Mouse (Mus musculus): ENCODE results near the gene Prss48.

Gene Prss48

DNA sequence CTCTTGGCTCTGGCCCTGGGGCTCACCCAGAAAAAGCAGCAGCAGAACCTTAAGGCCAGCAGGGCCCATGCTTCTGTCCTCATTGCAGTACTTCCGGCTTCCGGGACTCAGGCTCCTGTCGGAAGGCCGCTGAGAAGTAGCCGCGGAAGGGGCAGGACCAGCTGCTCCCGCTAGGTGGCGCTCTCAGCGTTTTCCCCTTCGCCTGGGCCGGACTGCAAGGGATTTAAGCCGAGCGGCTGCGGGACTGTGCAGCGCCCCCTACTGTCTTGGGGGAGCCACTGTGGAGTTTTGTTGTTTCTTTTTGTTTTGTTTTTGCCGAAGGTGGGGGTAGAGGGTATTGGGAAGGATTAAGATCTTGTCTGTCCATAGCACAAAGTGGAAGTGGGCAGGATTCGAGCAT lies at the start of gene Prss48:
Prss48 (minus strand) TSS at position 69 of the 400 bp plus-strand sequence.
- DNase-seq = peak; percentile 30

DNA sequence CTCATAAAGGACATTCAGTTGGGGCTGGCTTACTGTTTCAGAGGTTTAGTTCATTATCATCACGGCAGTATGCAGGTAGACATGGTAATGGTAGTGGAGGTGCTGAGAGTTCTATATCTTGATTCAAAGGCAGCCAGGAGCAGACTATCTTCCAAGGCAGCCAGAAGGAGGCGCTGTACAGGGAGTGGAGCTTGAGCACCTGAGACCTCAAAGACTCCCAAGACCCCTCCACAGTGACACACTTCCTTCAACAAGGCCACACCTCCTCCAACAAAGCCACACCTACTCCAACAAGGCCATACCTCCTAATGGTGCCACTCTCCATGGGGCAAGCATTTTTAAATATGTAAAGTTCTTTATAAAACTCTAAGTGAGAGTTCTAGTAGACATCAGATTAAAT lies 46.8 kb upstream of the Prss48 start:
- DNase-seq = peak; percentile 16

DNA sequence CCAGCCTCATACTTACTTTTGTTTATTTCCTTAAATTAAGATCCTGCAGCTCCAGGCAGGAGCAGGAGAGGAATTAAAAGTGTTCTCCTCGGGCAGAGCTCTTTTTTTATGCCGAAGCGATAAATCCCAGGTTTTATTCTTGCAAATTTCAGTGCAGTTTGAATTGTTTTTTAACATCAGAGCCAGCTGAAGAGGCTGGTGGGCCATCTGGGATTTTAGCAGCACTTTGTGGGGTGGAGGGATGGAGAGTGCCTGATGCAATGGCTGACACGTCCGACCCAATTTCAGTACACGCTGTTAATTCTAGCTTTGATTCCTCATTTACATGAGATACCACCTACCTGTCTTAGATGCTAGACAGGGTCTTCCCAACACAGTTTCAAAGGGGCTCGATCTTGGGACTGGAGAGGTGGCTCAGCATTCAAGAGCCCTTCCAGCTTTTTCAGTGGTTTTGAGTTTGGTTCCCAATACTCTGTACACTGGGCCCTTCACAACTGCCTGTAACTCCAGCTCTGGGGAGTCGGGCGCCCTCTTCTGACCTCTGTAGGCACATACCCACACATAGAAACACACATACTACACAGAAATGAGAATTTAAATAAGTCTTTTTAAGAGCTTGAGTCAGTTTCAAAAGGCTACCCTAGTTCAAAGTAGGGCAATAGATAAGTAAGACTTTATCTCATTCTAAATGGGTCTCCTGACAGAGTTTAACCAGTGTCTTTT lies 45.6 kb upstream of the Prss48 start:
- DNase-seq = no peak

DNA sequence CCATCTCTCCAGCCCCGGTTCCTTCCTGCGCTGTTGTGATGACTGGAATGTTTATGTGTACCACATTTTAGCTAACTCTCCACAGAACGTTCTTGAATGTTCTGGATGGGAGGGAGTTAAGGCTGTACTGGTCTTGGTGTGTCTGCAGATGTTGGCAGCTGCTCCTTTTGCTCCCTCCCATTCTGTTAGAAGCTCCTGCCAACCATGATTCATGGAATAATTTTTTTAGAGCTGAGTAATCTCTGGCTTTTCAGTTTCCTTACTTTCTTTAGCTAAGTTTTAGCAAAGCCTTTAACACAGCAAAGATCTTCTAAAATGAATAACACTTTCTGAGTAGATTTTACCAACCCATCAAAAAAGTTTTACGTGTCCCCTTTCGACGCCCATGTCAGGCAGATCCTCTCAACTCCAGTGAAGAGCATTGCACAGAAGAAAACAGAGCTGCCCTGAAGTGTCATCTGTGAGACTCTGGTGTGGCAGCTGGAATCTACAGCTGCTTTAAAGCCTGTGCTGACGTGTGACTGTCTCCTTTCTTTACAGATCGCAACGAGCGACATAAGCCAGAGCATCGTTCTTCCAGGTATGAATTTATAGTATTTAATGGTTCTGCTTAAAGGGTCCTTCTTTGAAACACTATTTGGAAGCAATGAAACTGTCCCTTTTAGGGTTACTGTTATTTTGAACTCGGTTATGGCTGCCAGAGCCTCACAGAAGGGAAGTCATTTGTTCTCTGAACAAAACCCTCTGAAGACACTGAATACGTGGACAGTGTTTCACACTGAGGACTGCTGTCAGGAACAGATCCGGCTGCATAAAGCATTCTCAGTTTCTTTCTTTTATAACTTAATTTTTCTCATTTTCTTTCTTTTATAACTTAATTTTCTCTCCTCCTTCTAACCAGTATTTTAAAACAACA lies 38.3 kb upstream of the Prss48 start:
- no peak for DNase-seq

DNA sequence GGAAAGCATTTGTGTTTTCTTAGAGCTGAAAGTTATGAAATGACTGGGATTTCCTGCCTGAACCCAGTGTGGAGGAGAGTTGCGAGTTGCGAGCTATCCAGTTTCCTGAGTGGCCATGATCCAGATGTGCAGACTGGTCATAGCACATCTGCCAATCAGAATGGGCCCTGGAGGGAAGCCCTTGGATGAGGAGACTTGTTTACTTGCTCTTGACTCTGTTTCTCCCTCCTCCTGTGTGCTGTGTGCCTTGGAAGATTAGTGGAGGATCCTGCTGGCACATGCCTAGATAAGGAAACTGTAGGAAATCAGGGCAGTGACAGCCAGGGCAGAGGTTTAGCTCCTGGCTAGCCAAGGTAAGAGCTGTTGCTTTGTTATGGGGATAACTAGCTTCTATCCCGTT lies 36.4 kb upstream of the Prss48 start:
- no peak for DNase-seq

DNA sequence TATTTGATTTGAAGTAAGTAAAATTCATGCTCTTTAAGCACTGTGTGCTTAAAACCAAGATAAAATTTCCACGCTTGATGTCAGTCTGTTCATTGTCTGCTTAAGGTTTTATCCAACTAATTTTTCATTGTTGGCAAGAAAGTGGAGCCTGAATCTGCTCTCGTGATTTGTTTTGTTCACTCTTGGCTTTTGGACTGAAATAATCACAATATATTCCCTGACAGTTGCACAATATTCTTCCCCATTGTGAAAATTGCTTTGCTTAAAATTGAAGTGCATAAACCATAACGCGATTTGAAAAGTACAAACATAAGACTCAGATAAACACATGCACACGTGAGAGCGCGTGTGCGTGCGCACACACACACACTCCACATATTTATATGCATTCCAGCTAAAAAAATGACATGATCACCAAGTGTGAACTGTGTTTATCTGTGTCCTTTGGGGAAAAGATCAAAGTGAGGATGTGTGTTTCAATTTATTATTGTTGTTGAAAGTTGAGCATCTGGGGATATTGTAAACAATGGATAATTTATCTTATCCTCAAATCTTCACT lies 35.7 kb upstream of the Prss48 start:
- DNase-seq = no peak

DNA sequence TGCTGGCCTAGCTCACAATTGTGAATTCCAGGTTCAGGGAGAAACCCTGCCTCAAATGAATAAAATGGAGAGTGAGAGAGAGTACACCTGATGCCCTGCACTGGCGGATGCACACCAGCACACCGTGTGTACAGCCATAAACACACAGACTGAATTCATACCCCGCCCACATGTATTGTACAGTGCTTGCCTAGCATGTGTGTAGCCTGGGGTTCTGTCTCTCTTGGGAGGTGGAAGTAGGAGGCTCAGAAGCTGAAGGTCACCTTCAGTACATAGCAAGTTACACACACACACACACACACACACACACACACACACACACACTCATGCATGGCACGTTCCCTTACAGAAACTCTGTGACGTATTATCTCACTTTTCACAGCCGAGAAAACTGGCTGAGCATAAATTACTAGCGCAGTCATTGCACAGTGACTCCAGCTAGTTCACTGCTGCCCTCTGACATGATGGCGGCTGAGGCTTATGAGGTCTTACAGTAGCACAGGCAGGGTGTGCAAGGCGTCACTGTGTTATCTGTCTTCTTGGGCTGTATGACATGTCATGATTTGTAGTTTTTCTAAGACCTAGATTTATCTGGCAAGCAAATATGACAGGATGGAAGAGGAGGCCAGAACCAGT lies 31.3 kb upstream of the Prss48 start:
- no peak for DNase-seq

DNA sequence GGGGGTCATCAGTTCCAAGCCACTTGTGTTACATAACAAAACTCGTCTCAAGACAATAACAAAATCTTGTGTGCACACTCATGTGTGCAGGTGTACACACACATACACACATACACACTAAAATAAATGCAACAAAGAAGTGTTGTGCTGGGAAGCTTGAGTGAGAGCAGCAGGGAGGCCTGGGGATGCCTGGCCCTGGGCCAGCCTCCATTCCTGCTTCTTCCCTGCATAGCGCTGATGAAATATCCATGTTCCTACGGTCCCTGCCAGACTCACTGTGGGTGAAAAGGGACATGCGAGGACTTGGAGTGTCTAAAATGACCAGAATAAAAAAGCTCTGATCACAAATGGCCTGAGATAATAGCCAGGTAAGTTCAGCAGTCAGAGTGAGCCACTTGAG lies 28.3 kb upstream of the Prss48 start:
- DNase-seq = no peak

DNA sequence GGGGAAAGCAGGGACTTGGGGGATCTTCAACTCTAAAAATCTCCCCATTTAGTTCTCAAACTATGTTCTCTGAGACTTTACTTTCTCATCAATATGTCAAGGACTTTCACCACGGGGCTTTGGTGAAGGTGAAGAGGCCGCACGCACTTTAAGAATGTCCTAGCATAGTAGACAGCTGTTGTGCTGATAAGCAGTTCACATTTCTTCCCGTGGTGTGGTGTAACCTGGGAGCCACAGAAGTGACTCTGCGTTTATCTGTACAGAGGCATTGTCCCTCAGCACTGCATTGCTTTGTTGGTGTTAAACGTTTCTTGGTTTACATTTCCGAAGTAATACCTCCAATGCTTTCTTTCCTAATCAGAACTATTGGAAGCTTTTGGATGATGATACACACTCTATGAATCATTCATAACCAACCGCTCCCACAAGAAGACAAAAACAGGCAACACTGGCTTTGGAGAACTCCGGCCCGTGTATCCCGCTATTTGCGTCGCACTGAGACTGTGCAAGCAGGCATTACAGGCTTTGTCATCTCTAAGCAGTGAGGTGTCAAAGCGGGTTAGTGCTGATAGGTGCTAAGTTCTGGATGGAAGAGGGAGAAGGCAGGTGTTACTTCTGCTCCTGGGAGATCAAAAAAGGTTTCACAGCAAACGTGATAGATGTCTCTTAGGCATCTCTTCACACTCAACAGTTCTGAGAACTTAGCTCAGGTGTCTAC lies 26.5 kb upstream of the Prss48 start:
- no peak for DNase-seq

DNA sequence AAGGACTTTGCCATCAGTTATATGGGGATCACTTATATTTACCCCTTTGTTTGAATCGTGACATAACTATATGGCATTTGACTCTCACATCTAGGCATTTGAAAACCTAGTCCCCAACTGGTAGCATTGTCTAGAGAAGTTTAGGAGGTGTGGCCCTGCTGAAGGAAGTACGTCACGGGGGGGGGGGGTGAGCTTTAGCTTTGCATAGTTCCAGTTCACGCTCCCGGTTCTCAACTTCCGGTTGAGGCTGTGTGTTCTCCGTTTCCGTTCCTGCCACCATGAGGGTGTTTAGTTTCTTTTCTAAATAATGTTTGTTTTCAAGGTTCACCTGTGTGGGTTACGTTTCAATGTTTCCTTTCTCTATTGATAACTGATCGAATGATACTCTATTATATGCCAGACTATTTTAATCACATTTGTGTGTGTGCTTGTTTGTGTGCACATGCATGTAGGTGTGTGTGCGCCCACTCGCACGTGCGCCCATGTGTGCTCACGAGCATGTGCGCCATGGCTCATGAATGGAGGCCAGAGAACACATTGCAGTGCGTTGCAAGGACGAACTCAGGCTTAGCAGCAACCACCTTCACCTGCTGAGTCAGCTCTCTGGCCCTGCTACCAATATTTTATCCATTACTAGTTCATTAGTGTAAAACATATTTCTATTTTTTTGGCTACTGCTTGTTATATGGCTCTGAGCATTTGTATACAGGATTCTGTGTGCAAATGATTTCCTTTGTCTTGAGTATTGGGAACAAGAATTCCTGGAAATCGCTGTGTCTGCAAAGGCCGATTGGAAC lies 23.2 kb upstream of the Prss48 start:
- DNase-seq = no peak

DNA sequence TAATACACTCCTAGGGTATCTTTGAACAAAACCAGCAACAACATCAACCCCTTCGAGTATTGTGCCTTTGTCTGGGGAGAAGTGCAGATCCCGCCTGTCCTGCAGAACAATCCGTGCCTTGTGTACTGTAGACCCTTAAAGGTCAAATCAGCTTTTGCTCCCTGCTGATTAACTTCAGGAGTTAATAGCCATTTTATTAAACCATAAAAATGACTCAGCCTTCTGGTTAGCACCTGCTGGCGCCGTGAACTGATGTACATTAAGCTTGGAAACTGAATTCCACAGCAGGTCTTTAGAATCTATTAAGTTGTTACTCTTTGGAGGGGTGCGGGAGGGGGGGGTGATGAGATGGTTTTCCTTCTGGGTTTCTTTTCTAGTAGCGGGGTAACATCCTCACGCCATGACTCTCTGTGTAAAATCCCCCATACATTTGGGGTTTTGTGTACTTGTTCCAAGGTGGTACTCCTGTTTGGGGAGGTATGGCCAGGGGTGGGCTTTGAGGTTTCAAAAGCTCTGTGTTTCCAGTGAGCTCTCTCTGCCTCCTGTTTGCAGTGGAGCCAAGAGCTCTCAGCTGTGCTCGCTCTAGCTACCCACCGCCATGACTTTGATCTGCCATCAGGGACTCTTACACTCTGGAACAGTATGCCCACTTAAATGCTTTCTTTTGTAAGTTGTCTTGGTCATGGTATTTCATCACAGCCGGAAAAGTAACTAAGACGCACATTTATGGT lies 21.9 kb upstream of the Prss48 start:
- no peak for DNase-seq

DNA sequence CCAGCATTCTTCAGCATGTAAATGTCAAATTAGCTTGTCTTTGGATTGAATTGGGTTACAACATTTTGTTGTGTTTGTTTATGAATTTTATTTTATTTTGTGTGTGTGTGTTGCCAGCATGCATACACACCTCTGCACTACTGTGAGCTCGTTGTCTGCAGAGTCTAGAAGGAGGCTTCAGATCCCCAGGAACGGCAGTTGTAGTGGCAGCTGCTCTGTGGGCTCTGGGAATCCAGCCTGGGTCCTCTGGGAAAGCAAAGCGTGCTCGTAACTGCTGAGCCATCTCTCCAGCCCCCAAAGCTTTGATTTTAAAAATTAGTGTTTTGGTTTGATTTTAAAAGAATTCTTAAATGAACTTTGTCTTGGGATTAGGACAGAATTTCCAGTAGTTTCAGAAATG lies 19.4 kb upstream of the Prss48 start:
- DNase-seq = no peak

DNA sequence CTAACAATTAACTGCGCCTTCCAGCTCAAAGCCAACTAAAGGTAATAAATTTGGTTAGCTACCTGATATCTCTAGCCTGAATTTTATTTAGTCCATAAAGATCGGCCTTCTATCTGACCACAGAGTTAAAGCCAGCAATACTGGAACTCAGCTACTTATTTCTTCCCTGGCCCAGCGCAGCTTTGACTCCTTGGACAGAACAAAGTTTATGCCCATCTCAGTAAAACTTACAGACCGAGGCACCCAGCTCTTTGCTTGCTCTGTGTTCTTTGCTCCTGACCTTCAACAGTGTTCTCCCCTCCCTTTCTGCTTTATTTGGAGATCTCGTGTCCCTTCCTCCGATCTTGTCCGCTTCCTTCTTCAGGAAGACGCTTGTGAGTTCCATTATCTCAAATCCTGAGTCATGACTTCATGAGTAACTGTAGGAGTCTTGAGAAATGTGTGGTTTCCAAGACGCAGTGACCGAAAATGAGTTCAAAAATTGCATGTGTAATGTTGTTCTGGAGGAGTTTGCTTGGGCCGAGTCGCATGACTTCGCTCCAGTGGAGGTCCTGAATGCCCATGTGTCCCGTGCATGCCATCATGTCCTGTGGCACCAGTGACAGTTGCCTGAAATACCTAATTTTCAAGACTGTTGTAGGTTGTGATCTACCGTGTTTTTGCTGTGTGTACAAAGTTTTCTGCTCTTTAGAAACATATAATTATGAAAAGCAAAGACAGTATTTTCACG lies 18.8 kb upstream of the Prss48 start:
- no peak for DNase-seq

DNA sequence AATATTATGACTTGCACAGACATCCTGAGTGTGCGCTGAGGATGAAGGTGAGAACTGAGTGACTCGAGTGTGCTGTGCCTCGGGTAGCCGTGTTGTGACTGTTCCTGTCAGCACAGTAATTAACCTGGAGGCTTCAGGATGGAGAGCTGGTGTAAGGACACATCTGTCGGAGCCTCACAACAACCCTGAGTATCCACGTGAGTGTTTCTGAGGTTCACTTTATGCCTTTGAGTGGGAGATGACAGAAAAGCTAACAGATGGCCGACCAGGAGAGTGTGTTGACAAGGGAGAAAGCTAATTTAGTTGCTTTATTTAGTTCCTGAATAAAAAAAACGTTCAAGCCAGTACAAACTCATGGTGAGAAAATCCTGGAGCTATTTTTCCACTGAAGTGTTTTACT lies 15.2 kb upstream of the Prss48 start:
- DNase-seq = no peak

DNA sequence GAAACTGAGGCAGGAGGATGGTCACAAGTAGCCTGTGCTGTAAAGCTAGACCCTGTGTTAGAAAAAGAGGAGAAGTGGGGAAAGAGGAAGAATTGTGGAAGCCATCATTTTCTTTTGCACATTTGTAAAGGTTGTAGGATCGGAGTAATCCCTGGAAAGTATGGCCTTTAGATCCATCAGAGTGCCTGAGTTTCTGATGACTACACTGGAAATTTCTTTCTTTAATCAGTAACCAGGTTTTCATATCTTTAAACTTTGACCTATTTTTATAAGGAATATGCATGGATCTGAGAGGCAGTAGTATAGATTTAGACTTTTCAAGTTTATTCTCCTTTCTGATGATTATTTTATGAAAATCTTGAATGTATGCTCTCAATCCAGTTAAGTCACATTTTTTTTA lies 14.7 kb upstream of the Prss48 start:
- DNase-seq = no peak

DNA sequence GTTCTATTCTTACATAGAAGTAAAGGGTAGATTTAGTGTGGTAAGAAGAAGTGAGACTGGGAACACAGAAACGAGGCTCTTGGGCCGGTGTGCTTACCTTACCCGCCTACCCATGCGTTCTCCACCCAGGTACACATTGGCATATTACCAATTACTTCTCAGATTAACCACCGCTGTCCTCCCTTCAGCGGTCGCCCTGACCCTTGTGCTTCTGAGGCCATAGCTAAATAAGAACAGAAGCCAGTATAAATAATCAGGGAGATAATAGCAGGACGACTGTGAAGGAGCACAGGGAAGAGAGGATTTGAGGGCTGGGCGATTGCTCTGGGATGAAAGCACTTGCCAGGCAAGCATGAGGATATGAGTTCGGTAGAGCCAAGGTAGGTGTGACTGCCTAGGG lies 11.5 kb upstream of the Prss48 start:
- DNase-seq = no peak

DNA sequence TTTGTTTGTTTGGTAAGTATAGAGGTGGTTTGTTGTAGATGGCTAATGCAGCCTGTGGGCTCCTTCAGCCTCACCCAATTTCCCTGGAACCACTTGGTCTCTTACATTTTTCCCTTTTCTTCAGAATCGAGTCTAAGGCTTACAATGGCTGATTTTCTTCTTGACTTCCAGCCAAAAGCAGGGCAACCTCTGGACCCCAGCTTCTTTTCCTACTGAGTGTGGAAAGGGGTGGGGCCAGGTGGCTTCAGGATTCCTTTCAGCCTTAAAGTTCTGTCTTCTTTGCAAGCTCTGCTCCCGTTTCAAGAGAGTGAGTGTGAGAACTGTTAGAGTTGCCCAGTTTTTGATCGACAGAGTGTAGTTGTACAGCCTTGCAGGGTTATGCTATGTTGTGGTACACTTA lies 9.5 kb upstream of the Prss48 start:
- no peak for DNase-seq

DNA sequence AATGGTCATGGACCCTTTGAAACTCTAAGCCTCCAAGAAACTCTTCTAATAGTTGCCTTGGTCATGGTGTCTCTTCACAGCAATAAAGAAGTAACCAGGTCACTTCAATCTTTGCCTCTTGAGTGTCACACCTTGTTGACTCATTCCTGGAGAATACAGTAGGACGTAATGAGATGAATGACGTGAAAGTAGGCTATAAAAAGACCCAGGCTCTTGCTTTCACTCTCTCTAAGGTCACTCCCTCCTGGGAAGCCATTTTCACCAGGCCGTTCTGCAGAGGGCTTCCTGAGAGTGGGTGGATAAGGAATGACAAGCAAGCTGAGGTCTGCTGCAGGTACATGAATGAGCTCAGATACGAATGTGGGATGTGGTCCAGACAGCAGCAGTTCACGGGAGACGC lies 9.1 kb upstream of the Prss48 start:
- DNase-seq = no peak

DNA sequence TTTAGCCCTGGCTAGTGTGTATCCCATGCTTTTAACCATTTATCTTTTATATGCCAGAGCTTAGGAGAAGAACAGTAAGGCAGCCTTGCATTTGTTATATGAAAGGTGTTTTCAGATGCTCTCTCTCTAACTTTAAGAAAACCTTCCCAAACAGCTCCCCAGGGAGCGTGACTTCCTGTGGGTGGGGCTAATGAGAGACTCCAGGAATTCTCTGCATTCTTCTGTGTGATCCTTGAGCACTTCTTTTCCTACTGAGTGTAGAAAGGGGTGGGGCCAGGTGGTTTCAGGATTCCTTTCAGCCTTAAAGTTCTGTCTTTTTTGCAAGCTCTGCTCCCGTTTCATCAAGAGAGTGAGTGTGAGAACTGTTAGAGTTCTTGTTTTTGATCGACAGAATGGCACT lies 8.3 kb upstream of the Prss48 start:
- DNase-seq = no peak

DNA sequence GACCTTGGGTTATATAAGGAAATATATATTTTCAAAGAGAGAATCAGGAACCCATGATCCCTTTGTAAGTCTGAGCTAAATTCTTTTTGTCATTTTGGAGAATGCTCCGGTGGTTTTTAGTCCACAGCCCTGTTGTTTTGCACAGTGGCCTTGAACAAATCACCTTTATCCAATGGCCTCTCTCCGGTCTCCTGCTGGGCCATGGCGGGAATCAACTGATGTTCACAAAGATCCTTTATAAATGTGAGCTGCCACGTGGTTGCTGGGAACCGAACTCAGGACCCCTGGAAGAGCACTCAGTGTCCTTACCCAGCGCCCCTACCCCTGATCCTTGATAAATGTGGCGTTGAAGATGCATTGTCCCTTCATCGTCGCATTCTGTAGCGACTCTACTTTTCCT lies 2.5 kb upstream of the Prss48 start:
- no peak for DNase-seq

DNA sequence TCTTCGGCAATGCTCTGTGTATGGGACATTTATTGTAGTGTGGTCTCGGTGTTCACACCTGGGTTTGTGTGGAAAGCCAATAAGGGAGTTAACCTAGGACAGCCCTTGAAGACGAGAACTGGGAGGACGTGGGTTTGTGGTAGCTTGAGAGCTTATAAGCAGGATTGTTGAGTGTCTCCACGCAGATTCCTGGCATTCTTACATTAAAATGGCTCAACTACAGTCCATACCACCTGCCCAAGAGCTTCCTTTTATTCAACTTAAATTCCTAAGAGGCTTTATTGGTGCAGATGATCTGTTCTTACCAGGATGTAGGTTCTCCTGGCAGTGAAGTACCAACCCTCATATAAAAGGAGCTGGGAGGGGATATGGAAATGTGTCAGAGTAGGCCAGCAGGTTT lies 649 bp upstream of the Prss48 start:
- DNase-seq = no peak
